Mouse (Mus musculus): Measurements from ENCODE around the gene Ccnt1. TPM values are rescaled to one million over a fixed set of nuclear protein-coding genes. Genes with fewer than 3 reads are reported as not detected.
A peak's percentile ranks its signal among the peaks of the same experiment; 100 is the strongest.

Ccnt1 gene
- polyA plus RNA-seq, 1 experiment from 2014 or later, result 25.9 TPM

GRCm38 (mm10) chr15:98541064-98541463 is 29.7 kb downstream of the Ccnt1 start:
- Histone ChIP-seq H3K9ac (ENCODE audit: low read depth, low read length) (no peak overlapping the region), H3K4me3 (ENCODE audit: low read depth, low read length) (no peak overlapping the region), H3K9me3 (replicated peaks; ENCODE audit: control insufficient read depth, low read length) (no peaks in the 10 kb centered on the region), H3K27me3 (ENCODE audit: control insufficient read depth, insufficient read depth, low read depth, low read length) (no peaks in the 10 kb centered on the region), H3K27ac (ENCODE audit: low read length) (no peak overlapping the region), H3K36me3 (ENCODE audit: control insufficient read depth, insufficient read depth) (peaks cover 38% of the 10 kb centered on the region), H3K4me2 (ENCODE audit: low read depth, low read length) (no peak overlapping the region), H3K4me1 (ENCODE audit: control insufficient read depth, low read depth, low read length) (no peaks in the 10 kb centered on the region)
- no peak for ATAC-seq (ENCODE audit: low read depth)
- WGBS (ENCODE audit: insufficient replicate concordance), result 32% methylated on average over 6 of the region's 6 CpGs

GRCm38 (mm10) chr15:98537923-98538322 is 32.8 kb downstream of the Ccnt1 start:
- ATAC-seq (ENCODE audit: low read depth), result no peak
- 78% methylated on average over 4 of the region's 4 CpGs for WGBS (ENCODE audit: insufficient replicate concordance)
- H3K4me1 ChIP-seq (ENCODE audit: control insufficient read depth, low read depth, low read length), result peaks cover 2% of the 10 kb centered on the region

GRCm38 (mm10) chr15:98536828-98537510 is 33.8 kb downstream of the Ccnt1 start:
- ATAC-seq (ENCODE audit: low read depth), result no peak
- no peak overlapping the region for H3K9ac ChIP-seq (ENCODE audit: low read depth, low read length)
- H3K27ac ChIP-seq (ENCODE audit: low read length), result no peak overlapping the region
- no peak overlapping the region for H3K4me2 ChIP-seq (ENCODE audit: low read depth, low read length)
- no peak overlapping the region for H3K4me3 ChIP-seq (ENCODE audit: low read depth, low read length)
- H3K36me3 ChIP-seq (ENCODE audit: control insufficient read depth, insufficient read depth), result peaks cover 9% of the 10 kb centered on the region
- 81% methylated on average over 8 of the region's 8 CpGs for WGBS (ENCODE audit: insufficient replicate concordance)
- H3K9me3 ChIP-seq (replicated peaks; ENCODE audit: control insufficient read depth, low read length), result no peaks in the 10 kb centered on the region
- no peaks in the 10 kb centered on the region for H3K27me3 ChIP-seq (ENCODE audit: control insufficient read depth, insufficient read depth, low read depth, low read length)
- H3K4me1 ChIP-seq (ENCODE audit: control insufficient read depth, low read depth, low read length), result peaks cover 10% of the 10 kb centered on the region

More at GRCm38 (mm10) chr15:98537923-98538322, 32.8 kb downstream of the Ccnt1 start:
- H3K27ac ChIP-seq (ENCODE audit: low read length), result no peak overlapping the region
- H3K4me2 ChIP-seq (ENCODE audit: low read depth, low read length), result no peak overlapping the region
- peaks cover 14% of the 10 kb centered on the region for H3K36me3 ChIP-seq (ENCODE audit: control insufficient read depth, insufficient read depth)
- no peak overlapping the region for H3K9ac ChIP-seq (ENCODE audit: low read depth, low read length)
- no peak overlapping the region for H3K4me3 ChIP-seq (ENCODE audit: low read depth, low read length)
- no peaks in the 10 kb centered on the region for H3K9me3 ChIP-seq (replicated peaks; ENCODE audit: control insufficient read depth, low read length)
- no peaks in the 10 kb centered on the region for H3K27me3 ChIP-seq (ENCODE audit: control insufficient read depth, insufficient read depth, low read depth, low read length)

- peaks cover 12% of the 10 kb centered on the region for H3K4me1 ChIP-seq (ENCODE audit: control insufficient read depth, low read depth, low read length)
- H3K36me3 ChIP-seq (ENCODE audit: control insufficient read depth, insufficient read depth), result peaks cover 12% of the 10 kb centered on the region
- H3K9me3 ChIP-seq (replicated peaks; ENCODE audit: control insufficient read depth, low read length), result no peaks in the 10 kb centered on the region
- no peak overlapping the region for H3K4me2 ChIP-seq (ENCODE audit: low read depth, low read length)
- H3K9ac ChIP-seq (ENCODE audit: low read depth, low read length), result no peak overlapping the region
- H3K4me3 ChIP-seq (ENCODE audit: low read depth, low read length), result no peak overlapping the region
- 65% methylated on average over 4 of the region's 4 CpGs for WGBS (ENCODE audit: insufficient replicate concordance)
- ATAC-seq (ENCODE audit: low read depth), result no peak
- no peaks in the 10 kb centered on the region for H3K27me3 ChIP-seq (ENCODE audit: control insufficient read depth, insufficient read depth, low read depth, low read length)
- no peak overlapping the region for H3K27ac ChIP-seq (ENCODE audit: low read length)
These were observed 34.8 kb downstream of the Ccnt1 start for GRCm38 (mm10) chr15:98535921-98536320.

- H3K4me1 ChIP-seq (ENCODE audit: control insufficient read depth, low read depth, low read length), result peaks cover 12% of the 10 kb centered on the region
- H3K9me3 ChIP-seq (replicated peaks; ENCODE audit: control insufficient read depth, low read length), result no peaks in the 10 kb centered on the region
- H3K4me3 ChIP-seq (ENCODE audit: low read depth, low read length), result peak within 1 kb of the TSS; percentile 89
- peak within 1 kb of the TSS; percentile 77 for H3K4me2 ChIP-seq (ENCODE audit: low read depth, low read length)
- whole genome bisulfite sequencing (ENCODE audit: insufficient replicate concordance), result under 1% methylated on average over 66 of the region's 70 CpGs
- H3K9ac ChIP-seq (ENCODE audit: low read depth, low read length), result peak within 1 kb of the TSS; percentile 91
- H3K27me3 ChIP-seq (ENCODE audit: control insufficient read depth, insufficient read depth, low read depth, low read length), result no peaks in the 10 kb centered on the region
- peak within 1 kb of the TSS; percentile 97 for H3K27ac ChIP-seq (ENCODE audit: low read length)
- H3K36me3 ChIP-seq (ENCODE audit: control insufficient read depth, insufficient read depth), result peaks cover 18% of the 10 kb centered on the region
- ATAC-seq (ENCODE audit: low read depth), result peak; percentile 100
These were observed 36.7 kb downstream of the Ccnt1 start, which contains the start of gene Kansl2 for GRCm38 (mm10) chr15:98533881-98534627. Gene Kansl2 (minus strand): TSS chr15:98534264.

GRCm38 (mm10) chr15:98533035-98533531 is 37.6 kb downstream of the Ccnt1 start:
- H3K36me3 ChIP-seq (ENCODE audit: control insufficient read depth, insufficient read depth), result peaks cover 26% of the 10 kb centered on the region
- WGBS (ENCODE audit: insufficient replicate concordance), result under 1% methylated on average over 18 of the region's 18 CpGs

GRCm38 (mm10) chr15:98532281-98532680 is 38.4 kb downstream of the Ccnt1 start:
- Histone ChIP-seq H3K27ac (ENCODE audit: low read length) (no peak overlapping the region), H3K36me3 (ENCODE audit: control insufficient read depth, insufficient read depth) (peaks cover 34% of the 10 kb centered on the region), H3K9me3 (replicated peaks; ENCODE audit: control insufficient read depth, low read length) (no peaks in the 10 kb centered on the region), H3K4me2 (ENCODE audit: low read depth, low read length) (peak overlapping the region; percentile 77), H3K9ac (ENCODE audit: low read depth, low read length) (peak overlapping the region; percentile 91), H3K27me3 (ENCODE audit: control insufficient read depth, insufficient read depth, low read depth, low read length) (no peaks in the 10 kb centered on the region), H3K4me3 (ENCODE audit: low read depth, low read length) (peak overlapping the region; percentile 89), H3K4me1 (ENCODE audit: control insufficient read depth, low read depth, low read length) (peaks cover 12% of the 10 kb centered on the region)
- ATAC-seq (ENCODE audit: low read depth), result no peak
- WGBS (ENCODE audit: insufficient replicate concordance), result 21% methylated on average over 5 of the region's 5 CpGs

More at GRCm38 (mm10) chr15:98533035-98533531, 37.6 kb downstream of the Ccnt1 start:
- peak overlapping the region; percentile 91 for H3K9ac ChIP-seq (ENCODE audit: low read depth, low read length)
- H3K9me3 ChIP-seq (replicated peaks; ENCODE audit: control insufficient read depth, low read length), result no peaks in the 10 kb centered on the region
- H3K4me3 ChIP-seq (ENCODE audit: low read depth, low read length), result peak overlapping the region; percentile 89
- peaks cover 12% of the 10 kb centered on the region for H3K4me1 ChIP-seq (ENCODE audit: control insufficient read depth, low read depth, low read length)
- no peaks in the 10 kb centered on the region for H3K27me3 ChIP-seq (ENCODE audit: control insufficient read depth, insufficient read depth, low read depth, low read length)
- no peak for ATAC-seq (ENCODE audit: low read depth)
- peak overlapping the region; percentile 97 for H3K27ac ChIP-seq (ENCODE audit: low read length)
- peak overlapping the region; percentile 77 for H3K4me2 ChIP-seq (ENCODE audit: low read depth, low read length)

GRCm38 (mm10) chr15:98528066-98528563 is 42.6 kb downstream of the Ccnt1 start:
- H3K36me3 ChIP-seq (ENCODE audit: control insufficient read depth, insufficient read depth), result peaks cover 54% of the 10 kb centered on the region
- no peak overlapping the region for H3K4me2 ChIP-seq (ENCODE audit: low read depth, low read length)
- H3K27ac ChIP-seq (ENCODE audit: low read length), result no peak overlapping the region
- H3K27me3 ChIP-seq (ENCODE audit: control insufficient read depth, insufficient read depth, low read depth, low read length), result no peaks in the 10 kb centered on the region
- H3K9me3 ChIP-seq (replicated peaks; ENCODE audit: control insufficient read depth, low read length), result no peaks in the 10 kb centered on the region
- ATAC-seq (ENCODE audit: low read depth), result no peak
- 82% methylated on average over 5 of the region's 5 CpGs for WGBS (ENCODE audit: insufficient replicate concordance)
- no peak overlapping the region for H3K9ac ChIP-seq (ENCODE audit: low read depth, low read length)
- no peak overlapping the region for H3K4me3 ChIP-seq (ENCODE audit: low read depth, low read length)
- H3K4me1 ChIP-seq (ENCODE audit: control insufficient read depth, low read depth, low read length), result peaks cover 20% of the 10 kb centered on the region
